Mouse (Mus musculus) urinary bladder, postnatal 10 days (tissue): ENCODE measurements around the gene Ptchd1.

Source experiments
- DNase-seq: peaks from one replicate; pipeline ENCODE4 v3.0.0; 2022; ENCODE audit warnings: low spot score

Ptchd1 gene

DNA sequence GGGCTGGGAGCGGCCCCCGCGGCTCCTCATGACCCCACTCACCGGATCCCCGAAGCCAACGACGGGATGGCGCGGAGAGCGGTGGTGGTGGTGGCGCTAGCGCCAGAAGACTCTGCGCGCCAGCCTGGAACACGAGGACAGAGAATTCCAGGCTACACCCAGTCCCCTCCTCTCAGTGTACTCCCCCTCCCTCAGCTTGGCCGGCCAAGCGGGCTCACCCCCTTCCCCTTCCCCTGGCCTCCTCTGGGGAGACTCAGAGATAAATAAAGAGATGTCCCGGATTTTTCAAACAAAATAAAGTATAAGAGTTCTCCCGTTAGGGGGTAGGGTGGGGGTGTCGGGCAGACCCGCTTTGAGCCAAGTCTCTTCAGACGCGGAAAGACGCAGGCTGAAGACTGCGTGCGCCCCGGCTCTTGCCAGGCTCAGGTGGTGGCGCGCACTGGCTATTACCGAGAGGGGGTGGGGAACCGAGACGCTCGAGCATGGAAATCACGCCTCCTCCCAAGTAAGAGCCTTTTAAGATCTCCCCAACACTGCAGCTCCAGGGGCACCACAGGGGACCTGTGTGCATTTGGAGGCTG, at the start of gene Ptchd1:
Gene Ptchd1, minus strand, starts transcription at position 114 of the 581 bp plus-strand sequence.
- no peak for DNase-seq

GRCm38 (mm10) chrX:155657971-155658370, 34.4 kb upstream of the Ptchd1 start:
- no peak for DNase-seq

- DNase-seq = no peak
Measured at GRCm38 (mm10) chrX:155645975-155646374, 22.4 kb upstream of the Ptchd1 start.

DNA sequence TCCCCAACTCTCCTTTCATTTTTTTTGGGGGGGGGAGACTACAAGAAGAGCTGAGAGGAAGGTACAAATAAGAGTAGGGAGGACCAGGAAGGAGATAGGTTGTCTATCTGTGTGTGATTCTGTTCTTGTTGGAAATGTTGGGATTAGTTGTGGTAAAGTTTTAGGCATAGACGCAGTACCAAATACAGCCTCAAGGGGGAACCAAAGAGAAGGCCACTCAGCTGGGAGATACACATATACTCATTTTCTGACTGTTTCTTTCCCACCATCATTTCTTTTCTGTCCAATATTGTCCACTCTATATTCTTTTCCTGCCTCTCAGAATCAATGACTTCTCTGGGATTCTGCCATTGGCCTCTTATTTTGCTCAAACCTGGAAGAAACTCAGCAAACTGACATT, 20.4 kb upstream of the Ptchd1 start:
- no peak for DNase-seq

DNA sequence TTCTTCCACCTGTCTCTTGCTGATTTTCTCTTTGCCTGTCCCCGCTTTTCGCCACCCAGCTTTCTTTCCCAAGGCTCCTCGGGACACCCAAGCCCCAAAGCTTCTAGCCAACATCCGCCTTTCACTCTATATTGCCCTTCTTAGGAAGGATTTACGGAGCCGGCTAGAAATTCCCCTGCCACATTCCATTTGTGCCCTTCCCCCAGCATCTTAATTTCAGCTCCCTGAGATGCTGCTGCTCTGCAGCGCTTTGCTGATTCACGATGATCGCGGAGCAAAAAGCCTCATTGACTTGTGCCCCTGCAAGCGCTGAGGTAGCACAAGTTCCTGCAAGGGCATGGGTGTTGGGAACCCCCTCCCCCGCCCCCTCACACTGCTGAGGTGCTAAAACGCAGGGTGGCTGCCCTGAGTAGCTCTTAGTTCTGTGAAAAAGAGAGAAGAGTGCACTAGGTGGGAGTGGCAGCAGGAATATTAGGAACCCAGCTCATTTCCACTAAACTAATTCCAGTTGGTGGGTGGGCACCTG, 2.1 kb upstream of the Ptchd1 start:
- no peak for DNase-seq

DNA sequence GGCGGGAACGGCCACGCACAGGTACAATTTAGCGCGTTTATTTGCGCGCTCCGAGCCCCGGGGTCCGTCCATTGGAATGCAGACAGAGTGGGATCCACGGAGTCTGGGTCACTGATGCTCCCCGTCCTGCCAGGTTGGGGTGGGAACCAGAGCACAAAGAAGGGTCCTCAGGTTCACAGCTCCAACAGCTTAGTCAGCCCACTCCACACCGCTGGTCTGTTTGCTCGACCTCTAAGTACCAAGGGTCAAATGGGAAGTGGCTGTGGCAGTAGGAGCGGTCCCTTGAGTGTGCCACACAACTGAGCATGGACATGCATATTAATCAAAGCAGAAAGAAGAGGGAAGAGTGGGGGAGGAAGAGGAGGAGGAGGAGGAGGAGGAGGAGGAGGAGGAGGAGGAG, 1.3 kb upstream of the Ptchd1 start:
- DNase-seq = no peak

GRCm38 (mm10) chrX:155624341-155624841, 777 bp upstream of the Ptchd1 start, which contains the start of gene Gm15155:
Gm15155 (plus strand) TSS chrX:155624741.
- no peak for DNase-seq

DNA sequence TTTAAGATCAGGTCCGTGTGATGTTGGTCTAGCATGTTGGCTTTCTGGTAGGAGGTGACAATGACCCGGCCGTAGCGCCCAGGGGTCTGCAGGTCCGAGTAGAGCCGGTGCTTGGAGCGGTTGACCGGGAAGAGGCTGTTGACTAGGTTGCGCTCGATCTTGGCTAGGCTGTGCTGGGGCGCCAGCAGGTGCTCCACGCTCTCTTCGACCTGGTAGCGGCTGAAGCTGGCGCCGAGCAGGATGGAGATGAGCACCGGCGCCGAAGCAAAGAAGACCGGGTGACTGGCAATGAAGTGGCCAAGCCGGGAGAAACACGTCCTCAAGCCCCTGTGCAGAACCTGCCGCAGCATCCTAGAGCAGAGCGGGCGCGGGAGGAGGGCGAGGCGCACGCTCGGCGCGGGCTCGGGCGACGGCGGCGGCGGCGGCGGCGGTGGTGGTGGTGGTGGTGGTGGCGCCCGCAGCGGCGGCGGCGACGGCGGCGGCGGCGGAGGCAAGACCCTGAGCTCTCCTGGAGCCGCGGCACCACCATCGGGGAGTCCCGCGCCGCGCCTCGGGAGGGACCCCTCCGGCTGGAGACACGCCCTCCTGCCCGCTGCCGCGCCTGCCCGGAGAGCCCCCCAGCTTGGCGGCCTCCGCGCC, 534 bp downstream of the Ptchd1 start:
- no peak for DNase-seq

DNA sequence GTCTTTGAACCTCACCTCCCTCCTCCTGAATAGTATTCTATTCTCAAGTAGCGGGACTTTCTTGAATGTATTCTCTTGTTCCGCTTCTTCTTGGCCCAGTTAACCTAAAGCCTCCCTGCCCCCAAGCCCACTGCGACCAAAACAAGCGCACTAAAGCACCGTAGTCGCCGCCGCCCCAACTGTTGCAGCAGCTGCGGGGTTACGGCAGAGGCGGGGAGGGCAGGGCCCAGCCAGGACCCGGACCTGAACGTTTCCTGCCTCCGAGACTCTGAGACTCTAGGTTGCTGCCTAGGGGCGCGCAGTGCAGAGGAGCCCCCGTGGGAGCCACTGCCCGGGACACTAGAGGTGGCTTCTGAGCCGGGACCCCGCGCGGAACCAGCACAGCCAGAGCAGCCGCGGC, 1.1 kb downstream of the Ptchd1 start:
- no peak for DNase-seq

DNA sequence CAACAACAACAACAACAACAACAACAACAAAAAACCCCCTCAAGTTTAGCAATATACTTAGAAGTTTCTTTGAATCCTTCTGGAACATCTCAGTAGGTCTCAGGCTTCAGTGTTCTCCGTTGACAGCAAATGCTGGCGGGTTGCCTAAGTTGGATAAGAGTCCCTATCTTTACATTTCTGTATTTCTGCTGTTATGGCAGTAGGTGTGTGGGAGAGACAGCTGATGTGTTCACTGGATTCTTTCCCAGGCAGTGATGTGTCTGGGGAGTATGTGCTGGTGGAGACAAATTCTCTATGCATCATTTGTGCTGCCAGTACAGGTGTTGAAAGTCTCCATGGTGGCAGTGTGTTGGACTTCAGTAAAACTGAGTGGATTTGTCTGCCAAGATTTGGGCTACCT, 22.4 kb downstream of the Ptchd1 start:
- no peak for DNase-seq

DNA sequence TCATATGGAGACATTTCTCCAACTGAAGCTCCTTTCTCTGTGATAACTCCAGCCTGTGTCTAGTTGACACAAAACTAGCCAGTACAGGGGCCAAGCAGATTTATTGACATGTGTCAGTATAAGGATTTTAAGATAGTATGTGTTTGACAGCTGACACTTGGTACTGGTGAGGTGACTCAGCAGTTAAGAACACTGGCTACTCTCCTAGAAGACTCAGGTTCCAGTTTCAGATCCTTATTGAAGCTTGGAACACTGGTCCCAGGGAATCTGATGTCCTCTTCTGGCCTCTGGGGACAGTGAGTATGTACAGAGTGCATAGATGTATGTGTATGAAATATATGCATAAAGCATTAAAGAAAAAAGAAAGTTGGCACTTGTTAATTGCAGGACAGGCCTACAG, 27.2 kb downstream of the Ptchd1 start:
- DNase-seq = no peak

DNA sequence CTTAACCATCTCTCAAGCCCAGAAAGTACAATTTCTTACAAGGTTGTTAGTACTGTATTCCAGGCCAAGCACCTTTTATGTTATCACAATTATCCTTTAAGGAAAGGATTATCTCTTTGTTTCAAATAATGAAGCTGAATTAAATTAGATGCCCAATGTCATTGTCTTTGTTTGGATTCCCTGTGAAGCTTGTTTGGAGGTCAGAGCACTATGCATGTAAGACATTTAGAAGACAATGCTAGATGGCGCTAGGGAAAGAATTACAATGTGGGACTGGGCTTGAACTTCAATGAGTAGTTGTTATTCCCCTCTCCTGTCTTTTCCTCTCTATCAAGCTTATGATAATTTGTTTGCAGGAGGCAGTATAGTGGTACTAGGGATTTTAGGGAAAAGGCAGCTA, 28.9 kb downstream of the Ptchd1 start:
- no peak for DNase-seq

DNA sequence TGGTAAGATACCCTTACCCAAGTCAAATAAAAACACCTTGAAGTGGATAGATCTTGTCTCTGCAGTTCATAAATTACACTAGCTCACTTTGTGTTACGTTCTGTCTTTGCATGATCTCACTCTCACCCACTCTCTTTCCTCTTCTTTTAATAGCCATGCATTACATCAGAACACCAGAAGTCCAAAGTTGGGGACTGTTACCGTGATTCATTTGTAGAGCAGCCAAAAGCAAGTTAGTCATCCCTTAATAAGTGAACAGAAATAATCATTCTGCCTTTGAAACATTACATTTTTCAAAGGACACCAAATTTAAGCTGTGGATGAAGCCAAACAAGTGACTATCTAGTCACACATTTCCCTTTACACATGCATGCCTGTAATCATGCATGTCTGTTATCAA, 31.1 kb downstream of the Ptchd1 start:
- DNase-seq = no peak

DNA sequence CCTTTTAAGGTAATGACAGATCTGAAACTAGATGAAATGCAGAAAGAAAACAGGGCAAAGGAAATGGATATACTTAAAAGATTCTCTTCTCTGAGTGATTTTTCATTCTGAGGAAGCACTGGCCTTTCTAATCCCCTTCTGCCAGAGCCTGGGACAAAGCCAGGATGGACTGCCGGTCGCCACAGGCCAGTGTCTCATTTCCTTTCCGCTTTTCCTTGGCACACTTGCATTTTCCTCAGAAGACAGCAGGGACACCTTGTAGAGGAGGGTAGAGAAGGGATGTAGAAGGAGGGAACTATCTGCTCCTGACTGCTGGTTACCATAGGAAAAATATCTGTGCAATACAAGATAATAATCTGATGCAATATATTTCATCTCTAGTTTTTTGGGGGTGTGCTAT, 32.1 kb downstream of the Ptchd1 start:
- no peak for DNase-seq

DNA sequence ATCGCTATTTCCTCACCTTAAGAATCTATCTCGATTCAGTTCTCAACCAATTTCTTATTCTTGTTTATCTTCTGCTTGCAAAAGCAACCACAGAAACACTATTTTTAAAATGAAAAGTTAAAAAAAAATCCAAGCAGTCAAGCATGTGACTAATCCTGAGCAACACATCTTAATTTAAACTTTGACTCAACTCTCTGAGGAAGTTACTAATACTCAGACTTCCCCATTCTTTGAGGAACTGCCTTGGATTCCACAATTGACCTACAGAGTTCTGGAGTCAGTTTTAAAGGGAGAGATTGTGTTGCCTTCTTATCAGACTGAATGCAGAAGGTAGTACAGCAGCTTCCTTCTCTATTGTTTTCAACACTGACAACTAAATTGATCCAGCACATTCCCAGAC, 39.0 kb downstream of the Ptchd1 start:
- DNase-seq = no peak

GRCm38 (mm10) chrX:155579791-155580190, 43.8 kb downstream of the Ptchd1 start:
- DNase-seq = no peak

- DNase-seq = no peak
Measured at GRCm38 (mm10) chrX:155572396-155572795, 51.2 kb downstream of the Ptchd1 start.

DNA sequence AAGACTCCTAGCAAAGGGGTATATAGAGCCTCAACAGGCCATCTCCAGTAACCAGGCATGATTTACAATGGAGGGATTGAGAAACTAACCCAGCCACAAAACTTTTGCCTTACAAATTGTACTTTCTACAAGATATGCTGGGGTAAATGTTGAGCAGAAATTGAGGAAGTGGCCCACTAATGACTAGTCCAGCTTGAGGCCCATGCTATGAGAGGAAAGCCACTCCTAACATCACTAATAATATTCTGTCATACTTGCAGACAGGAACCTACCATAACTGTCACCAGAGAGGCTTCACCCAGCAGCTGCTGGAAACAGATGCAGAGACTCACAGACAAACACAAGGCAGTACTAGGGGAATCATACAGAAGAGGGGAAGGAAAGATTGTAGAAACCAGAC, 79.8 kb downstream of the Ptchd1 start:
- no peak for DNase-seq
